Mouse (Mus musculus) gastrocnemius, adult 2 months (tissue): ENCODE data around the gene Prkn. TPM values are rescaled to one million over a fixed set of nuclear protein-coding genes. Genes with fewer than 3 reads are reported as not detected.
A peak's percentile ranks its signal among the peaks of the same experiment; 100 is the strongest.

Experiments
- DNase-seq: peaks from one replicate; pipeline ENCODE4 v3.0.0; 2022
- H3K27ac ChIP-seq: fragments of 200-600 bp; 2 replicates; pipeline ENCODE4 v1.8.1; 2022; ENCODE audit warnings: mild to moderate bottlenecking
- H3K4me3 ChIP-seq: fragments of 200-600 bp; 2 replicates; pipeline ENCODE4 v1.8.1; 2022; ENCODE audit warnings: mild to moderate bottlenecking, moderate library complexity
- CTCF ChIP-seq: fragments of 200-600 bp; IDR thresholded peaks from 2 replicates; pipeline ENCODE4 v1.8.1; 2022; ENCODE audit warnings: antibody characterized with exemption, mild to moderate bottlenecking, moderate library complexity
- intact Hi-C: fragments of 180-260 bp; cut with DNase I; formaldehyde crosslinking; loops from one replicate; pipeline ENCODE4 v1.15.1; 2025
- total RNA-seq, 2 experiments: library from RNA; stranded (reverse); gene quantifications; 2 replicates each; pipeline ENCODE4 v1.2.3; 2021

Prkn gene
- total RNA-seq, 2 experiments from 2014 or later: 18.4 to 24.7 TPM

DNA sequence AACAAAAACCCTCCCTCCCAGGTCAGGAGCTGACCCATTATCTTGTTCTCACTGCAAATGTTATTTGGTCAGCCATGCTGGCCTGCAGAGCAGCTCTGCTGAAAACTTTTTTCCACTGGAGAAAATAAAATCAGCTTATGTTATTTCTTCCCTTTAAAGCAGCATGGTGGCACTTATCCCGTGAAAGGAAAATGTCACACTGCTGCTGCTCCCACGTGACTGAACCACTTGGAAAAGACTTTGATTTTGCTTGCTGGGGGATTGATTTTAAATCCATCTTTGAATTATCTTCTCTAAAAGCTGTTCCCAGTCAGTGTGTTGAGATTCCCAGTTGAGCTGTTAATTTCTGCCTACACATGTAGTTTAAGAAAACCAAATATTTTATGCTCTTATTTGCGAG lies 253.1 kb downstream of the Prkn start:
- Histone ChIP-seq H3K4me3 (no peak overlapping the region), H3K27ac (no peak overlapping the region)
- DNase-seq: no peak
- intact Hi-C loops: no loop called here
- TF ChIP-seq CTCF: no peak

DNA sequence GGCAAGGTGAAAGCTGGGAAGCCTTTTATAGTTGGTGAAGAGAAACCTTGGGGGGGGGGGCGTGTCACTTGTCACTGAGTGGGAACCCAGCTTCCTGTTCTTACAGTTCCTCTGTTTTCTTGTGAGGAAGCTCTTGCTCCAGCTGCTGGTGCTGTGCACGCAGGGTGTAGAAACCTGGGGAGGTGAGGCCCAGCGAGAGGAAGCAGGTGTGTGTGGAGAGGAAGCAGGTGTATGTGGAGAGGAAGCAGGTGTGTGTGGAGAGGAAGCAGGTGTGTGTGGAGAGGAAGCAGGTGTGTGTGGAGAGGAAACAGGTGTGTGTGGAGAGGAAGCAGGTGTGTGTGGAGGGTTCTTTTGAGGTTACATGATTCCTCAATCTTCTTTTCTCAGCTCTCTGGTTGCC lies 266.8 kb downstream of the Prkn start:
- Histone ChIP-seq H3K27ac (no peak overlapping the region), H3K4me3 (no peak overlapping the region)
- intact Hi-C loops: no loop called here
- no peak for DNase-seq
- TF ChIP-seq CTCF: no peak

DNA sequence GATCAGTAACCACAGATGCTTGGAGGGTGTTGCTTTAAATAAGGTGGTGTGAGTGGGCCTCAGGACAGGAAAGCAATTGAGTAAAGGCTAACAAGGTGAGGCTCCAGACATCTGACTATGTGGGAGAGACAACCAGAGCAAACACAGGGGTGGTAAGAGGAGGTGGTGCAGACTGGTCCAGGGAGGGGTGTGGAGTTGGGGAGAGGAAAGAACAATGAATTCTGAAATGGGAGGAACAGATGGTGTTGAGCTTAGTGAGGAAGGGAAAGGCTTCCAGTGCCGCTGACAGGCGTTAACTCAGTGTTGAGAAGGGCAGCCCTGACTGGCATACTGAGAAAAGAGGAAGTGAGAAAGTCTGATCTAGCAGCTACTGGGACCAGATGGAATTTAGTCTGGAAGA lies 267.7 kb downstream of the Prkn start:
- TF ChIP-seq CTCF: no peak
- no peak overlapping the region for H3K27ac ChIP-seq
- no peak overlapping the region for H3K4me3 ChIP-seq
- intact Hi-C loops: no loop called here
- no peak for DNase-seq

DNA sequence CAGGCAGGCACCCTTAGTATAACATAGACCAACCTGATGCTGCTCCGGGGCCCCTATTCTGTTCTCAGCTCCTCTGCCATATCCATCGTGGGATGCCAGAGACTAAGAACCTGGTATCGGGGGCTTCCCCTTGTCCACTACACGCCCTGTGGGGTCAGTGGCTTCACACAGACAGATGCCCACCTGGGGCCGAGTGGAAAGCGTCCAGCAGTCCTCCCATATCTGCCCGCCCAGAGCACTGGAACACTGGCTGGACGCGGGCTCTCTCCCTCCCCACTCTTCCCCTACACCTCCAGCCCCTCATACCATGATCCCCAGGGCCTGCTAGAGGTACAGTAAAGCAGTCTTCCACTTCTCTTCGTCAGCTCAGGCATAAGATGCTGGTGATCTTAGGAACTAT lies 277.3 kb downstream of the Prkn start:
- H3K4me3 ChIP-seq: no peak overlapping the region
- no peak for DNase-seq
- no peak for TF ChIP-seq CTCF
- intact Hi-C loops: no loop called here
- H3K27ac ChIP-seq: no peak overlapping the region

DNA sequence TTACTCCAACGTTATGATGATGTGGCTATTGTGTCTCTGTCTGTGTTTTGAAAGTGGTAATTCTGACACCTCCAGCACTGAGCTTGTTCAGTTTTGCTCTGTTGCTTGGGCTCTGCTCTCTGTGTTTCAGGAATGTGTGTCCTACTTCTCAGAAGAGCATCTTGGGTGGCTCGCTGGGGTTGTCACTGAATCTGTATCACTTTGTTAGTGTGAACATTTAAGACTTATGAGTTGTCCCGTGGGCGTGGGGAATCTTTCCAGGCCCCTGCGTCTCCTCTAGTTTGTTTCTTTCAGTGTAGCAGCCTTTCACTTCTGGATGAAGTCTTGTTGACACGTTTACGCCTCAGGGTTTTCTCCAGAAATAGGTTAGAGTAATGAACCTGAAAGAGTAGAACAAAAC lies 283.9 kb downstream of the Prkn start:
- intact Hi-C loops: no loop called here
- no peak for TF ChIP-seq CTCF
- Histone ChIP-seq H3K4me3 (no peak overlapping the region), H3K27ac (no peak overlapping the region)
- no peak for DNase-seq

DNA sequence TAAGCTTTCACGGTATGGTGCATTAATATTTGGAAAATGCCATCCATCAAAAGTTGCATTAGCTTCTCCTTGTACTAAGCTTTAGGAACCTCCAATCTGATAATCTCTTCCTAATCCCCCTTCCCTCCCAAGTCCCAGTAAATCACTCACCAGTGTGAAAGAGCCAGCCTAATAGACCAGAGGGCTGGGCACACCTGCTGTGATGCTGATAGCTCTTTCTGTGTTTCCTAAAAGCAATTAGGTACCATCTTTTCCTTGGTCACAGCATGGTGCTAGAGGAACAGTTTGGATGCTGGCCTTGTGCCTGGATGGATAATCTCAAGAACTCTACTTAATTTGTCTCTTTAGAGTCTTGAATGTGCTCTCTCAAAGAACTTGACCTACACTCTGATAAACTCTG lies 287.0 kb downstream of the Prkn start:
- Histone ChIP-seq H3K4me3 (no peak overlapping the region), H3K27ac (no peak overlapping the region)
- intact Hi-C loops: no loop called here
- no peak for DNase-seq
- TF ChIP-seq CTCF: no peak

DNA sequence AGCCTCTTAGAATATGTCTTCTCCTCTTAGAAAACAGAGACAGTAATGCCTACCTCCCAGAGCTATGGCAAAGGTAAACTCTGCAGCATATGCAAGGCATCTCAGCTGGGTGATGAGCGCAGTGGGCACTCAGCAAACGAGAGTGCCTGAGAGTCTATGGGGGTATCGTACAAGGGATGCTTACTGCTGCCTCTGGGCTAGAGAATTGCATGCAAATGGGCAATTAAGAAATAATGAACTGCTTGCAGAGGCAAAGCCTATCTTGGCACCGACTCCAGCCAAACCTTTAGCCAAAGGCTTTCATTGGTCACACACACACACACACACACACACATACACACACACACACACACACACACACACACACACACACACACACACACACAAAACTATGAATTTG lies 290.7 kb downstream of the Prkn start:
- no peak for TF ChIP-seq CTCF
- DNase-seq: no peak
- H3K27ac ChIP-seq: no peak overlapping the region
- no peak overlapping the region for H3K4me3 ChIP-seq
- intact Hi-C loops: no loop called here

DNA sequence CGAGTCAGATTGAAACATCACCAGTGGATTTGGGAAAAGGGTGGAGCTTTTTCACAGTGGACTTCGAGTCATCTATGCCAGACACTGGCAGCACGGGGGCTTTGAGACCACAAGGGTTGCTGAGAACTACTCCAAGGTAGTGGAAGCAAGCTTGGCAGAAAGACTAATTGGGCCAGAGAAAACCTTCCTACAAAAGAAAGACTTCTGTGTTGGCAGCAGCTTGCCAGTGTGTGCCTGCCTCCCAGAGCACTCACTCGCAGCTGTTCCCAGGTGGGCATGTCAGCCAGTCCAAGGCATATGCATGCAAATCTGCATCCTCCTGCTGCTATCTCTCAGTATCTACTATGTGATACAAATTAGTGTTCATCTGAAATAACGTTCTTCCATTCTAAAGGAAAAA lies 302.1 kb downstream of the Prkn start:
- no peak for TF ChIP-seq CTCF
- DNase-seq: no peak
- intact Hi-C loops: no loop called here
- Histone ChIP-seq H3K4me3 (no peak overlapping the region), H3K27ac (no peak overlapping the region)

DNA sequence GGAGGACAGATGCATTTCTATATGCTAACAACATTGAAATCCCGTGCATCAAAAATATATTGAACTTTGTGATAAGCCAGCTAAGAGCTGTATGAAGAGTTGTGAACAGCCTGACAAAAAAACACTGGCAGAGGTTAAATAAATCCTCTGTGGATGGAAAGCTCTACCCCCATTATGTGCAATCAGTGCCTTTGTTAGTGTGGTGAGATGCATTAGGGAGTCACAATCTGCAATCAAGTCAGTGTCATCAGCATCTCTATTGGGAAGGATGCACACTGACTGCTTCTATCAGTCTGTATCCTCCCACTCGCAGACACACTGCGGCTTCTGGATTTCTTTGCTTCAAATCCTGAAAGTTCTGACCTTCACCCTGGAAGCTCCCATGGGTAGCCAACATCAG lies 315.9 kb downstream of the Prkn start:
- intact Hi-C loops: no loop called here
- DNase-seq: no peak
- Histone ChIP-seq H3K27ac (no peak overlapping the region), H3K4me3 (no peak overlapping the region)
- no peak for TF ChIP-seq CTCF

DNA sequence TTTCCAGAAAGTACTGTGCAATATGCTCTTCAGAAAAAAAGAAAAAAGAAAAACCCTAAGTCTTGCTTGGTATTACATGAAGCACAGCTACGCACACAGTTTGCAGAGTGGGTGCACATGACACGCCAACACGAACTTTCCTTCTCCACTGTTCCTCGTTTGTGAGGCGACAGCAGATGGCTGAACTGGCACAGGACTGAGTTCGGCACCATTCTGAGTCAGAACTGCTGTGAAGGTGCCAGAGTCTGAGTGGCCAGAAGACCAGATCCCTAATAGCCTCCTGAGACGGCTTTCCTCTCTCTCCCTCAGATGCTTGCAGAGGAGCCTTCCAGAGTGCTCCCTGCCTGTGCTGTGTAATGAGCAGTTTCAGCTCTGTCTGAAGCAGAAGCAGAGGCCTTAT lies 317.4 kb downstream of the Prkn start:
- Histone ChIP-seq H3K27ac (no peak overlapping the region), H3K4me3 (no peak overlapping the region)
- peak; percentile 30 for DNase-seq
- TF ChIP-seq CTCF: no peak
- intact Hi-C loops: no loop called here

DNA sequence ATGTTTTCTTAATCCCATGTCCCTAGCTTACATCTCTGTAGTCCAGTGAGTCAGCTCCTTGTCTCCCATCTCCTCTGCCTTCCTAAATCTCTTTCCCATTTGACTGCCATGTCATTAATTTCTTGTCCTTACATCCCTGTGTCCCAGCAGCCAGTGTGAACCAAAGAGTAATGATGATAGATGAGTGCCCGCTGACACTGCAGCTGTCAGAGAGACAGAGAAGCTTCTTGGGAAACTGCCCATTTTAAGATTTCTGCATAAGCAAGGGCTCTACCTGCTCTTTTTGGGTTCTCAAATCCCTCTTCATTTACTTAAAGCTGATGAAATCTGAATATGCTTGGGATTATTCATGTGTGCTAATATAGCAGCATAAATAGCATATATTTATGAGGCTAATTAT lies 321.3 kb downstream of the Prkn start:
- no peak for DNase-seq
- Histone ChIP-seq H3K4me3 (no peak overlapping the region), H3K27ac (no peak overlapping the region)
- no peak for TF ChIP-seq CTCF
- intact Hi-C loops: no loop called here

DNA sequence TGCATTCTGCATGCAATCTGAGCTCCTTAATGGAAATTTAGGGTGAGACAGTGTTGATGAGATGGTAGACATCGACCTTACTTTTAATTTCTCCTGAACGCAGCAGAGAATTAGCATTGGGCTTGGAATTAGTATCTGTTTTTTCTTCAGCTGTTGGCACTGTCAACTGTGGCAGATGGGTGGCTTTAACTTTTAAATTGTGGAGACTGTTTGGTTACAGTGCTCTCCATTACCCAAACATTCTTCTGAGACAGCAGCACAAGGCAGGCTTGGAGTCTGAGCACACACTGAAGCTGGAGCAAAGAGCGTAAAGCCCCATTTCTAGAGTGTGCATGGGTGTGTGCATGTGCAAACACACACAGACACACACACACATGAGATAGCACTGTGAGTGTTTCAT lies 322.6 kb downstream of the Prkn start:
- DNase-seq: no peak
- TF ChIP-seq CTCF: no peak
- Histone ChIP-seq H3K27ac (no peak overlapping the region), H3K4me3 (no peak overlapping the region)
- intact Hi-C loops: no loop called here

DNA sequence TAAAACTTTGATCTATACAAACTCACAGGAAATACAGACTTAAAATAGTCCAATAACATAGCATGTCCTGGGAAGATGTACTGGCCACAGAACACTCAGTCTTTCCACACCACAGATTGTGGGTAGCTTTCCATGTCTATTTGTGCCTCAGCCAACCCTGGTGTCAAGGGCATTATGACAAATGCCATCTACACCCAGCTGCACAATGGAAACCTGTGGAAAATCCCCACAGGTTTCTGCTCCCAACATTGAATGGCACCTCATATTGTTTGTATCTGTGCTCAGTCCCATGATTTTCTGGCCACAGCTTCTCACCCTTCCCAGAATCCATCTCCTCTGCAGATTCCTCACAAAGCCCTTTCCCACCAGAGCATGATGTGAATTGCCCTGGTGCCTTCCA lies 347.2 kb downstream of the Prkn start:
- no peak overlapping the region for H3K27ac ChIP-seq
- DNase-seq: no peak
- TF ChIP-seq CTCF: no peak
- no peak overlapping the region for H3K4me3 ChIP-seq
- intact Hi-C loops: no loop called here

DNA sequence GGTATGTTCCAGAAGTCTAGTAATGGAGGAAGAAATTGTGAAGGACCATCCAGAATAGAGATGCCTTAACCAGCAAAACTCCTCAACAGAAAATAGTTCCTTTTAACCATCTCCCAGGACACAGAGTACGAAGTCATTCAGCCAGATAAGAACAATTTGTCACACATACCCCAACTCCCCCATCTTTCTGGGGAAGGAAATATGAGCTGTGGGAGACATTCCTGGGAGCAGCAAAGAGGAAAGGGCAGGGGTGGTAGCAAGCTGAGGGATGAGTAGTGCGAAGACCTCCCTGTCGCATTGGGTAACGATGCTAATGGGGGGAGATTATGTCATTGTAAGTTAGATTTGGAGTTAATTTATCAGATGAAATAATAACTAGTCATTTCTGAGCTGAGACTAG lies 348.3 kb downstream of the Prkn start:
- DNase-seq: no peak
- TF ChIP-seq CTCF: no peak
- Histone ChIP-seq H3K27ac (no peak overlapping the region), H3K4me3 (no peak overlapping the region)
- intact Hi-C loops: no loop called here

DNA sequence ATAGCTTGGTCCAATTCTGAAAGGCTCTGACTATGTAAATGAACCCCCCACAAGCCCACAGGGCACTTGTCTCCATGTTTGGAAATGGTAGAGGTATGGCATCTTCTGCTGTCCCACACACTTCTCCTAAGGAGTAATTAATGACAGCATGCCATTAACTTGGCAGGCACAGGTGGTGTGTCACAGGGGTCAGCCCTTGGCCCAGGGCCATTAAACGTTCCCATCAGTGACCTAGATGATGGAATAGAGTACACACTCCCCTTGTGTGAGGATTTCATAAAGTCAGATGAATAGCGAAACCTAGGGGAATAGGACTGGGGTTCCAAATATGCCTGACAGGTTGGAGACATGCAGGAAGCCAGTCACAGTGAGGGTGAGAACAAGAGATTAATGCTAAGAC lies 350.1 kb downstream of the Prkn start:
- H3K4me3 ChIP-seq: no peak overlapping the region
- no peak for TF ChIP-seq CTCF
- intact Hi-C loops: no loop called here
- H3K27ac ChIP-seq: no peak overlapping the region
- no peak for DNase-seq
